Mouse (Mus musculus) brown adipose tissue, adult 24 weeks (tissue): ENCODE results near the gene Sfxn3. TPM values are rescaled to one million over a fixed set of nuclear protein-coding genes. Genes with fewer than 3 reads are reported as not detected.

Experiments
- H3K27ac ChIP-seq: fragments of 200-500 bp; replicated peaks from 2 replicates; pipeline ENCODE4 v1.5.1; 2012; ENCODE audit warnings: low read depth, mild to moderate bottlenecking, low read length
- H3K4me1 ChIP-seq: fragments of 200-500 bp; 2 replicates; pipeline ENCODE4 v1.6.1; 2012; ENCODE audit warnings: low read length, mixed read lengths; ENCODE audit not compliant: control insufficient read depth, insufficient read depth, insufficient read length
- H3K4me3 ChIP-seq: fragments of 200-500 bp; 2 replicates; pipeline ENCODE4 v1.5.1; 2012; ENCODE audit warnings: low read depth, mild to moderate bottlenecking, low read length, moderate library complexity; ENCODE audit not compliant: insufficient read depth
- polyA plus RNA-seq: library from polyadenylated mRNA; stranded (reverse); fragments of >200 nt; gene quantifications from 2 replicates; pipeline ENCODE4 v1.2.4, GENCODE M21; 2012; ENCODE audit not compliant: missing spikeins, insufficient read depth, insufficient read length

The Sfxn3 gene
- polyA plus RNA-seq, 1 experiment: 5.0 TPM

GRCm38 (mm10) chr19:45097868-45098267 is 50.6 kb downstream of the Sfxn3 start:
- H3K27ac ChIP-seq: no peak overlapping the region
- no peak overlapping the region for H3K4me3 ChIP-seq
- H3K4me1 ChIP-seq: no peaks in the 10 kb centered on the region

- no peaks in the 10 kb centered on the region for H3K4me1 ChIP-seq
- no peak overlapping the region for H3K4me3 ChIP-seq
- no peak overlapping the region for H3K27ac ChIP-seq
These were observed 53.4 kb downstream of the Sfxn3 start for GRCm38 (mm10) chr19:45100486-45101270.

- Histone ChIP-seq H3K4me1 (no peaks in the 10 kb centered on the region), H3K4me3 (no peak overlapping the region), H3K27ac (no peak overlapping the region)
These were observed 58.3 kb downstream of the Sfxn3 start for GRCm38 (mm10) chr19:45105591-45105990.

Other genes with a start within 250 kb of the Sfxn3 start
- 4.4 and 6.2 TPM in 2 replicates for gene Slf2, start 116.4 kb upstream of the Sfxn3 start, polyA plus RNA-seq
- gene Sema4g, start 58.4 kb upstream of the Sfxn3 start, polyA plus RNA-seq: 0.25 and 0.55 TPM in 2 replicates
- 9.1 and 11.1 TPM in 2 replicates for gene Twnk, start 41.8 kb upstream of the Sfxn3 start, polyA plus RNA-seq
- gene Mrpl43, start 41.1 kb upstream of the Sfxn3 start, polyA plus RNA-seq: 53.4 and 58.6 TPM in 2 replicates
- gene Lzts2, start 33.1 kb upstream of the Sfxn3 start, polyA plus RNA-seq: 32.4 and 34.7 TPM in 2 replicates
- not detected in 2 replicates for gene Pdzd7, start 1.8 kb upstream of the Sfxn3 start, polyA plus RNA-seq
- gene Kazald1, start 27.7 kb downstream of the Sfxn3 start, polyA plus RNA-seq: 5.4 and 8.8 TPM in 2 replicates
- not detected in 2 replicates for gene Tlx1, start 103.2 kb downstream of the Sfxn3 start, polyA plus RNA-seq
- gene Lbx1, start 188.3 kb downstream of the Sfxn3 start, polyA plus RNA-seq: 0.75 TPM in 1 of 2 replicates, not detected in the other